Mouse (Mus musculus) neural tube, embryonic 12.5 days (tissue): Measurements from ENCODE around the gene Krt34. TPM values are rescaled to one million over a fixed set of nuclear protein-coding genes. Genes with fewer than 3 reads are reported as not detected.

Experiments
- ATAC-seq: fragments of 200-750 bp; cut with Nextera tagmentation; 2 replicates; pipeline ENCODE4 v1.8.0; 2017; ENCODE audit warnings: low read depth, mild to moderate bottlenecking, moderate TSS enrichment, moderate library complexity; ENCODE audit not compliant: low FRiP score
- H3K27ac ChIP-seq: fragments of 300-500 bp; sonication (generic); 2 replicates; pipeline ENCODE4 v1.5.1; 2016
- H3K27me3 ChIP-seq: fragments of 300-500 bp; sonication (generic); replicated peaks from 2 replicates; pipeline ENCODE4 v1.6.1; 2016; ENCODE audit warnings: mild to moderate bottlenecking
- H3K36me3 ChIP-seq: fragments of 300-500 bp; sonication (generic); 2 replicates; pipeline ENCODE4 v1.6.1; 2016; ENCODE audit warnings: mild to moderate bottlenecking
- H3K4me1 ChIP-seq: fragments of 300-500 bp; sonication (generic); 2 replicates; pipeline ENCODE4 v1.6.1; 2016
- H3K4me2 ChIP-seq: fragments of 300-500 bp; sonication (generic); replicated peaks from 2 replicates; pipeline ENCODE4 v1.6.1; 2016; ENCODE audit warnings: mild to moderate bottlenecking
- H3K4me3 ChIP-seq: fragments of 300-500 bp; sonication (generic); 2 replicates; pipeline ENCODE4 v1.5.1; 2016
- H3K9ac ChIP-seq: fragments of 300-500 bp; sonication (generic); 2 replicates; pipeline ENCODE4 v1.6.1; 2016; ENCODE audit warnings: mild to moderate bottlenecking
- H3K9me3 ChIP-seq: fragments of 300-500 bp; sonication (generic); 2 replicates; pipeline ENCODE4 v1.6.1; 2016; ENCODE audit warnings: mild to moderate bottlenecking
- WGBS: fragments of 180-500 bp; shearing (Covaris S2); methylation state at CpG from one replicate; pipeline ENCODE4 v1.1.7; 2016; 5-methylcytosine and 5-hydroxymethylcytosine counted together
- polyA plus RNA-seq: library from polyadenylated mRNA; unstranded; fragments of >200 nt; fragmentation: Nextera tagmentation; extraction: Ambion mirVana; gene quantifications from 2 replicates; pipeline ENCODE4 v1.2.1, GENCODE M21; 2016

The Krt34 gene
- polyA plus RNA-seq, 1 experiment from 2014 or later = not detected

GRCm38 (mm10) chr11:100029768-100030167 is 11.6 kb downstream of the Krt34 start, which contains the start of gene Krt33b:
Gene Krt33b, minus strand, starts transcription at chr11:100029868.
- no peaks in the 10 kb centered on the region for H3K4me1 ChIP-seq
- H3K27ac ChIP-seq = no peak within 1 kb of the TSS
- no peak within 1 kb of the TSS for H3K4me3 ChIP-seq
- H3K9me3 ChIP-seq = no peaks in the 10 kb centered on the region
- H3K36me3 ChIP-seq = no peaks in the 10 kb centered on the region
- H3K27me3 ChIP-seq = no peaks in the 10 kb centered on the region
- H3K4me2 ChIP-seq = no peak within 1 kb of the TSS
- H3K9ac ChIP-seq = no peak within 1 kb of the TSS
- ATAC-seq = no peak
- WGBS = 91% methylated on average over 6 of the region's 6 CpGs

- H3K27ac ChIP-seq = no peak overlapping the region
- no peaks in the 10 kb centered on the region for H3K36me3 ChIP-seq
- H3K27me3 ChIP-seq = no peaks in the 10 kb centered on the region
- no peak for ATAC-seq
- no peak overlapping the region for H3K4me3 ChIP-seq
- H3K9me3 ChIP-seq = no peaks in the 10 kb centered on the region
- no peak overlapping the region for H3K9ac ChIP-seq
- H3K4me1 ChIP-seq = no peaks in the 10 kb centered on the region
- WGBS = 89% methylated on average over 5 of the region's 5 CpGs
- no peak overlapping the region for H3K4me2 ChIP-seq
These were observed 19.9 kb downstream of the Krt34 start for GRCm38 (mm10) chr11:100021438-100021837.

- no peak overlapping the region for H3K4me2 ChIP-seq
- H3K27me3 ChIP-seq = no peaks in the 10 kb centered on the region
- H3K36me3 ChIP-seq = no peaks in the 10 kb centered on the region
- no peaks in the 10 kb centered on the region for H3K9me3 ChIP-seq
- 91% methylated on average over 1 of the region's 1 CpGs for WGBS
- H3K27ac ChIP-seq = no peak overlapping the region
- no peak for ATAC-seq
- H3K4me1 ChIP-seq = no peaks in the 10 kb centered on the region
- no peak overlapping the region for H3K9ac ChIP-seq
- H3K4me3 ChIP-seq = no peak overlapping the region
These were observed 21.9 kb downstream of the Krt34 start for GRCm38 (mm10) chr11:100019466-100019865.

- Histone ChIP-seq H3K4me1 (no peaks in the 10 kb centered on the region), H3K9ac (no peak within 1 kb of the TSS), H3K4me2 (no peak within 1 kb of the TSS), H3K27me3 (no peaks in the 10 kb centered on the region), H3K4me3 (no peak within 1 kb of the TSS), H3K9me3 (no peaks in the 10 kb centered on the region), H3K36me3 (no peaks in the 10 kb centered on the region), H3K27ac (no peak within 1 kb of the TSS)
- 68% methylated on average over 4 of the region's 4 CpGs for WGBS
- ATAC-seq = no peak
These were observed 25.2 kb downstream of the Krt34 start, which contains the start of gene Krt33a for GRCm38 (mm10) chr11:100016112-100016511. Gene Krt33a, minus strand, starts transcription at chr11:100016212.

- Histone ChIP-seq H3K4me2 (no peak overlapping the region), H3K4me1 (no peaks in the 10 kb centered on the region), H3K36me3 (no peaks in the 10 kb centered on the region), H3K9ac (no peak overlapping the region), H3K27me3 (no peaks in the 10 kb centered on the region), H3K4me3 (no peak overlapping the region), H3K27ac (no peak overlapping the region), H3K9me3 (no peaks in the 10 kb centered on the region)
- ATAC-seq = no peak
- WGBS = 85% methylated on average over 4 of the region's 4 CpGs
These were observed 27.6 kb downstream of the Krt34 start for GRCm38 (mm10) chr11:100013691-100014171.

- no peak for ATAC-seq
- Histone ChIP-seq H3K36me3 (no peaks in the 10 kb centered on the region), H3K9me3 (no peaks in the 10 kb centered on the region), H3K4me1 (no peaks in the 10 kb centered on the region), H3K9ac (no peak overlapping the region), H3K27me3 (no peaks in the 10 kb centered on the region), H3K27ac (no peak overlapping the region), H3K4me3 (no peak overlapping the region), H3K4me2 (no peak overlapping the region)
- 88% methylated on average over 5 of the region's 5 CpGs for WGBS
These were observed 30.7 kb downstream of the Krt34 start for GRCm38 (mm10) chr11:100010682-100011081.

GRCm38 (mm10) chr11:100008336-100008735 is 33.0 kb downstream of the Krt34 start:
- ATAC-seq = no peak
- Histone ChIP-seq H3K27ac (no peak overlapping the region), H3K4me2 (no peak overlapping the region), H3K9ac (no peak overlapping the region), H3K4me3 (no peak overlapping the region), H3K9me3 (no peaks in the 10 kb centered on the region), H3K36me3 (no peaks in the 10 kb centered on the region), H3K27me3 (no peaks in the 10 kb centered on the region), H3K4me1 (no peaks in the 10 kb centered on the region)
- WGBS = 80% methylated on average over 5 of the region's 5 CpGs

GRCm38 (mm10) chr11:100006624-100007023 is 34.7 kb downstream of the Krt34 start:
- ATAC-seq = no peak
- Histone ChIP-seq H3K9ac (no peak overlapping the region), H3K4me3 (no peak overlapping the region), H3K9me3 (no peaks in the 10 kb centered on the region), H3K4me2 (no peak overlapping the region), H3K36me3 (no peaks in the 10 kb centered on the region), H3K27me3 (no peaks in the 10 kb centered on the region), H3K27ac (no peak overlapping the region), H3K4me1 (no peaks in the 10 kb centered on the region)
- 52% methylated on average over 3 of the region's 3 CpGs for WGBS

- Histone ChIP-seq H3K4me2 (no peak overlapping the region), H3K9ac (no peak overlapping the region), H3K4me3 (no peak overlapping the region), H3K4me1 (no peaks in the 10 kb centered on the region), H3K9me3 (no peaks in the 10 kb centered on the region), H3K27me3 (no peaks in the 10 kb centered on the region), H3K36me3 (no peaks in the 10 kb centered on the region), H3K27ac (no peak overlapping the region)
- 85% methylated on average over 8 of the region's 8 CpGs for WGBS
- ATAC-seq = no peak
These were observed 35.4 kb downstream of the Krt34 start for GRCm38 (mm10) chr11:100005905-100006304.

GRCm38 (mm10) chr11:100004846-100005245 is 36.5 kb downstream of the Krt34 start:
- Histone ChIP-seq H3K4me1 (no peaks in the 10 kb centered on the region), H3K4me2 (no peak overlapping the region), H3K9ac (no peak overlapping the region), H3K4me3 (no peak overlapping the region), H3K9me3 (no peaks in the 10 kb centered on the region), H3K27me3 (no peaks in the 10 kb centered on the region), H3K27ac (no peak overlapping the region), H3K36me3 (no peaks in the 10 kb centered on the region)
- ATAC-seq = no peak
- WGBS = 29% methylated on average over 6 of the region's 6 CpGs

GRCm38 (mm10) chr11:99999091-99999490 is 42.3 kb downstream of the Krt34 start:
- H3K27me3 ChIP-seq = 0 out of 2 replicates have a peak, but pooled peaks cover 2% of the 10 kb centered on the region
- ATAC-seq = no peak
- H3K9ac ChIP-seq = no peak overlapping the region
- H3K27ac ChIP-seq = no peak overlapping the region
- no peaks in the 10 kb centered on the region for H3K4me1 ChIP-seq
- 92% methylated on average over 7 of the region's 7 CpGs for WGBS
- H3K4me2 ChIP-seq = no peak overlapping the region
- H3K36me3 ChIP-seq = no peaks in the 10 kb centered on the region
- H3K9me3 ChIP-seq = no peaks in the 10 kb centered on the region
- no peak overlapping the region for H3K4me3 ChIP-seq

- Histone ChIP-seq H3K36me3 (no peaks in the 10 kb centered on the region), H3K27ac (no peak overlapping the region), H3K9ac (no peak overlapping the region), H3K4me1 (0 out of 2 replicates have a peak, but pooled peaks cover 4% of the 10 kb centered on the region), H3K4me3 (no peak overlapping the region), H3K4me2 (no peak overlapping the region), H3K9me3 (no peaks in the 10 kb centered on the region), H3K27me3 (peaks cover 9% of the 10 kb centered on the region; the same call in 1 of the 2 replicates)
- ATAC-seq = no peak
- WGBS = 54% methylated on average over 4 of the region's 4 CpGs
These were observed 47.0 kb downstream of the Krt34 start for GRCm38 (mm10) chr11:99994384-99994661.

GRCm38 (mm10) chr11:99993620-99994383 is 47.6 kb downstream of the Krt34 start, which contains the start of gene Krtap17-1:
Gene Krtap17-1, minus strand, starts transcription at chr11:99993994.
- no peak within 1 kb of the TSS for H3K4me3 ChIP-seq
- WGBS = 24% methylated on average over 26 of the region's 26 CpGs
- no peak for ATAC-seq

More at GRCm38 (mm10) chr11:99993620-99994383, 47.6 kb downstream of the Krt34 start, which contains the start of gene Krtap17-1:
- 0 out of 2 replicates have a peak, but pooled peaks cover 4% of the 10 kb centered on the region for H3K4me1 ChIP-seq
- no peaks in the 10 kb centered on the region for H3K36me3 ChIP-seq
- peaks cover 9% of the 10 kb centered on the region; the same call in 1 of the 2 replicates for H3K27me3 ChIP-seq
- H3K27ac ChIP-seq = no peak within 1 kb of the TSS
- H3K9ac ChIP-seq = peak within 1 kb of the TSS; percentile 40; the same call in 1 of the 2 replicates
- no peaks in the 10 kb centered on the region for H3K9me3 ChIP-seq
- H3K4me2 ChIP-seq = peak within 1 kb of the TSS; percentile 49
